12 mouse cellular contexts compared by ENCODE assay signal in genomic region chr3:90555954-90556353, GRCm38 (mm10). TPM values are rescaled to one million over a fixed set of nuclear protein-coding genes. Genes with fewer than 3 reads are reported as not detected.
DNase-seq lines count a peak whose midpoint lies in the region; ATAC-seq and TF ChIP-seq lines count a peak whose summit lies in the region.
"Had no signal": no experiment of that assay in that cellular context is flagged by ENCODE, and none has a peak within 500 bp of the region (broad histone marks: within the 10 kb centered on the region; RNA-seq: fewer than 3 reads in every experiment).

No protein-coding gene starts in this region.

- no peak overlapping the region for H3K9ac ChIP-seq in limb, embryonic 14.5 days (ENCODE audit: low read depth, low read length, severe bottlenecking)
- H3K9ac ChIP-seq: limb, embryonic 13.5 days had no signal

- H3K27me3 ChIP-seq in limb, embryonic 14.5 days (ENCODE audit: control insufficient read depth, insufficient read depth, low read length): no peaks in the 10 kb centered on the region
- H3K27me3 ChIP-seq in limb, embryonic 10.5 days (ENCODE audit: low read depth, poor library complexity, severe bottlenecking): no peaks in the 10 kb centered on the region
- H3K27me3 ChIP-seq: limb, embryonic 13.5 days had no signal

- H3K4me3 ChIP-seq in limb, embryonic 14.5 days (replicated peaks; ENCODE audit: low read length): no peak overlapping the region
- H3K4me3 ChIP-seq in limb, embryonic 10.5 days: no peak overlapping the region
- H3K4me3 ChIP-seq: limb, embryonic 13.5 days had no signal

- no peaks in the 10 kb centered on the region for H3K9me3 ChIP-seq in limb, embryonic 14.5 days (ENCODE audit: control insufficient read depth, low read length)
- H3K9me3 ChIP-seq in limb, embryonic 10.5 days (replicated peaks): no peaks in the 10 kb centered on the region
- H3K9me3 ChIP-seq: limb, embryonic 13.5 days had no signal

- no peak overlapping the region for H3K4me2 ChIP-seq in limb, embryonic 14.5 days (replicated peaks; ENCODE audit: low read depth, low read length, severe bottlenecking)
- H3K4me2 ChIP-seq: limb, embryonic 13.5 days had no signal

- no peak for DNase-seq in cerebellum, adult 11 months
- peak; percentile 53 for DNase-seq in limb, embryonic 14.5 days (ENCODE audit: low spot score)
- DNase-seq in limb, embryonic 10.5 days (ENCODE audit: low spot score): no peak
- DNase-seq in layer of hippocampus, adult 8-10 months (ENCODE audit: low spot score in 2 of 2): peak; percentile 61 to 69
- DNase-seq in right cerebral cortex, postnatal 10 days (ENCODE audit: low spot score in 2 of 2): peak; percentile 72 to 87
- no peak for DNase-seq in T-cell, adult 2 months (ENCODE audit: low spot score)
- no peak for DNase-seq in liver

- H3K4me1 ChIP-seq in limb, embryonic 14.5 days (ENCODE audit: control insufficient read depth, insufficient read depth, low read length): no peaks in the 10 kb centered on the region
- no peaks in the 10 kb centered on the region for H3K4me1 ChIP-seq in limb, embryonic 10.5 days
- H3K4me1 ChIP-seq: limb, embryonic 13.5 days had no signal

- no peaks in the 10 kb centered on the region for H3K36me3 ChIP-seq in limb, embryonic 14.5 days (ENCODE audit: control insufficient read depth, insufficient read depth, low read length)
- H3K36me3 ChIP-seq in limb, embryonic 10.5 days: no peaks in the 10 kb centered on the region
- H3K36me3 ChIP-seq: limb, embryonic 13.5 days had no signal

- WGBS in limb, embryonic 14.5 days: 59% methylated on average over 5 of the region's 5 CpGs
- 79% methylated on average over 5 of the region's 5 CpGs for WGBS in limb, embryonic 10.5 days

- TF ChIP-seq POLR2A in limb, embryonic 14.5 days (IDR thresholded peaks at IDR 0.05; ENCODE audit: borderline replicate concordance, extremely low read depth, insufficient read depth, insufficient read length): no peak

- ATAC-seq in cerebellum, adult (ENCODE audit: insufficient number of reproducible peaks, low FRiP score, low TSS enrichment): peak; percentile 56; the same call in 1 of the 2 replicates
- no peak for ATAC-seq in limb, embryonic 14.5 days (ENCODE audit: low FRiP score, low read depth)

- H3K27ac ChIP-seq in limb, embryonic 14.5 days (replicated peaks; ENCODE audit: low read depth, low read length): no peak overlapping the region
- H3K27ac ChIP-seq in limb, embryonic 10.5 days: no peak overlapping the region
- H3K27ac ChIP-seq: limb, embryonic 13.5 days had no signal

RNA-seq across cellular contexts. Expression of gene S100a3, which starts 4.4 kb away (rescaled TPM):
- 0.92 and 1.3 TPM in 2 replicates for polyA plus RNA-seq in limb, embryonic 14.5 days (2012; rRNA removed)
- 1.00 and 1.1 TPM in 2 replicates for polyA plus RNA-seq in limb, embryonic 14.5 days (2014; fragmentation: Nextera tagmentation; extraction: Ambion mirVana)
- 0.98 TPM in 1 of 2 replicates, not detected in the other for polyA plus RNA-seq in limb, embryonic 10.5 days (2016; fragmentation: Nextera tagmentation; extraction: Ambion mirVana)
- 1 to 10 TPM in 3 of 4 experiments, under 1 TPM in 1; 0.35 to 1.8 (median 1.2) TPM for total RNA-seq in layer of hippocampus, adult 8-10 months (2022)
- polyA plus RNA-seq: small intestine, adult 2 months had no signal

RNA-seq across cellular contexts. Expression of gene S100a16, which starts 18.9 kb away (rescaled TPM):
- polyA plus RNA-seq in limb, embryonic 14.5 days (2012; rRNA removed): 81.6 and 88.6 TPM in 2 replicates
- polyA plus RNA-seq in limb, embryonic 14.5 days (2014; fragmentation: Nextera tagmentation; extraction: Ambion mirVana): 232 and 269 TPM in 2 replicates
- 40.1 and 40.8 TPM in 2 replicates for polyA plus RNA-seq in limb, embryonic 10.5 days (2016; fragmentation: Nextera tagmentation; extraction: Ambion mirVana)
- 100 to 1,000 TPM in 2 of 4 experiments, 10 to 100 TPM in 2; 69.8 to 134 (median 102) TPM for total RNA-seq in layer of hippocampus, adult 8-10 months (2022)

RNA-seq across cellular contexts. Expression of gene S100a14, which starts 29.3 kb away (rescaled TPM):
- polyA plus RNA-seq in limb, embryonic 14.5 days (2012; rRNA removed): 21.3 and 51.3 TPM in 2 replicates
- 23.7 and 33.4 TPM in 2 replicates for polyA plus RNA-seq in limb, embryonic 14.5 days (2014; fragmentation: Nextera tagmentation; extraction: Ambion mirVana)
- polyA plus RNA-seq in limb, embryonic 10.5 days (2016; fragmentation: Nextera tagmentation; extraction: Ambion mirVana): 0.30 TPM in 1 of 2 replicates, not detected in the other
- 1 to 10 TPM in 1 of 4 experiments, under 1 TPM in 1, not detected in 2; 0.49 to 1.3 TPM for total RNA-seq in layer of hippocampus, adult 8-10 months (2022)

RNA-seq across cellular contexts. Expression of gene S100a2, which starts 34.1 kb away (rescaled TPM):
- polyA plus RNA-seq in limb, embryonic 14.5 days (2012; rRNA removed): not detected in 2 replicates
- polyA plus RNA-seq in limb, embryonic 14.5 days (2014; fragmentation: Nextera tagmentation; extraction: Ambion mirVana): not detected in 2 replicates
- polyA plus RNA-seq in limb, embryonic 10.5 days (2016; fragmentation: Nextera tagmentation; extraction: Ambion mirVana): not detected in 2 replicates
- total RNA-seq in layer of hippocampus, adult 8-10 months (2022): not detected
- polyA plus RNA-seq: C2C12; gonadal fat pad, adult 2 months; limb, embryonic 13.5 days; small intestine, adult 2 months had no signal

RNA-seq across cellular contexts. Expression of gene S100a13, which starts 41.7 kb away (rescaled TPM):
- 21.7 and 34.1 TPM in 2 replicates for polyA plus RNA-seq in limb, embryonic 14.5 days (2012; rRNA removed)
- polyA plus RNA-seq in limb, embryonic 14.5 days (2014; fragmentation: Nextera tagmentation; extraction: Ambion mirVana): 37.1 and 44.7 TPM in 2 replicates
- polyA plus RNA-seq in limb, embryonic 10.5 days (2016; fragmentation: Nextera tagmentation; extraction: Ambion mirVana): 8.5 and 10.3 TPM in 2 replicates
- 10 to 100 TPM; 16.9 to 33.3 (median 24.9) TPM for total RNA-seq in layer of hippocampus, adult 8-10 months (2022)

Comparison
In these comparisons a context has a peak if more than half of its experiments do, and no peak if none do; other contexts are left out.
1. DNase-seq: peak in limb, embryonic 14.5 days (single experiment), layer of hippocampus, adult 8-10 months (2 of 2) and right cerebral cortex, postnatal 10 days (2 of 2); none in cerebellum, adult 11 months (single experiment), limb, embryonic 10.5 days (single experiment), T-cell, adult 2 months (single experiment) and liver (single experiment).
2. RNA of gene S100a14, which starts 29.3 kb away (polyA plus RNA-seq): 21.3 to 51.3 TPM in limb, embryonic 14.5 days; 0.30 TPM in limb, embryonic 10.5 days; every median in the first group is over 10 times any median in the second.